Mouse (Mus musculus) leukemia stem cell, adult 10-12 weeks (primary cell): Measurements from ENCODE around the gene Lrp2bp. TPM values are rescaled to one million over a fixed set of nuclear protein-coding genes. Genes with fewer than 3 reads are reported as not detected.

Source experiments
- polyA plus RNA-seq: library from polyadenylated mRNA; stranded (reverse); fragments of >175 nt; gene quantifications from 2 replicates; pipeline ENCODE4 v1.2.3, GENCODE M21; 2012; ENCODE audit warnings: low replicate concordance

Lrp2bp gene
- polyA plus RNA-seq = 0.09 and 0.15 TPM in 2 replicates

DNA sequence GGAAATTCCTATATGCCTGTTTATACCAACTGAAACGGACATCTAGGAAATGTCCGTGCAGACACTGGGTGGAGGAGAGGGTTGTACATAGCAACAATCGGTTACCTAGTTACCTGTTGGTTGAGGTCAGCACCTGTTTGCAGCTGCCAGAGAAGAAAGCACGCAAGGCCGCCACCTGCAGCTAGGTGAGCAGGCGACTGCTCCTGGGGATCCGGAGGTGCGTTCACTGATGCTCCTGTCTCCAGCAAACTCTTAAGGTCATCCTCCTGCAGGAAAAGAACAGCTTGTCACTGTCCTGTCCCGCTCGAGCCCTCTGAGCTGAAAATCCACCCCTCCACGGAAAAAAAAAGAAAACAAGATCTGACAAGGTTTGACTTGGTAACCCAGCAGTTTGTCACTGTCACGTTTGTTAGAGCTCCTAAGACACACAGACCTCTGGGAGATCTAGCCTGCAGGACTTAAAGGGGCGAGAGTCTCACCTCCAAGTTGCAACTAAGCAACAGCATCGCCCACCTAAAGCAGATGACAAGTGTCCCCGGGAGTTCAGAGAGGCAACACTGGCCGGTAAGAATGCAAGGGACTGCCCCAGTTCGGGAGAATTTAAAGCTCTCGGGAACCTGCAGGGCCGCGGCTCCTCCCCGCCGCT is at the start of gene Lrp2bp:
Gene Lrp2bp, plus strand, starts transcription at position 166 of the 646 bp plus-strand sequence.

GRCm38 (mm10) chr8:45975126-45975836 is 23.8 kb upstream of the Lrp2bp start, which contains the start of the genes 1700029J07Rik and Ufsp2:
1700029J07Rik (minus strand) TSS chr8:45975252.
Ufsp2 (plus strand) TSS chr8:45975528.

DNA sequence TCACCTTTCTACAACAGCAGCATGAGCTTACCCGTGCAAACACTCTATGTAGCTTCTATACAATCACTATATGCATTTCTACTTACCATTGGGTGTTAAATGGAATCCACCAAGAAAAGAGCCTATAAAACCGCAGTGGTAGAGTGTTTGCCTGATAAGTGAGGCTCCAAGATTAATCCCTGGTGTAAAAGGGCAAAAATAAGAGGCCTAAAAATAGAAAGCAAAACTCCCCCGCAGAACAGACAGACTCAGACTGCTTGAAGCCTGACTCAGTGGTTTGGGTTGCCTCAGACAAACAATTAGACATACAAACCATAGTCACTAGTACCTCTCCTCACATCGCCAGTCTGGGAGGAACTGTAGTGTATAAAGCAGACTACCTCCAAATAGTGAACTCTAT is 6.5 kb downstream of the Lrp2bp start, which contains the start of gene Ankrd37:
Gene Ankrd37, minus strand, starts transcription at position 112 of the 400 bp plus-strand sequence.

Other genes with a start within 250 kb of the Lrp2bp start
- 0.11 TPM in 1 of 2 replicates, not detected in the other for gene Pdlim3, start 113.8 kb upstream of the Lrp2bp start, polyA plus RNA-seq
- gene Ccdc110, start 64.7 kb upstream of the Lrp2bp start, polyA plus RNA-seq = not detected in 2 replicates
- gene 1700029J07Rik, start 24.1 kb upstream of the Lrp2bp start, polyA plus RNA-seq = not detected in 2 replicates
- gene Ufsp2, start 23.8 kb upstream of the Lrp2bp start, polyA plus RNA-seq = 0.63 TPM in 1 of 2 replicates, not detected in the other
- 3.5 and 5.1 TPM in 2 replicates for gene Ankrd37, start 6.4 kb downstream of the Lrp2bp start, polyA plus RNA-seq
- 1.2 and 1.6 TPM in 2 replicates for gene Cfap97, start 152.5 kb downstream of the Lrp2bp start, polyA plus RNA-seq
- gene Snx25, start 152.9 kb downstream of the Lrp2bp start, polyA plus RNA-seq = 4.9 and 6.6 TPM in 2 replicates
- gene Slc25a4, start 212.0 kb downstream of the Lrp2bp start, polyA plus RNA-seq = 9.9 and 31.0 TPM in 2 replicates